ENCODE assay signal across 13 mouse cellular contexts in genomic region chr11:79076484-79076883, GRCm38 (mm10).
A peak's percentile ranks its signal among the peaks of the same experiment; 100 is the strongest.
DNase-seq lines count a peak whose midpoint lies in the region; ATAC-seq lines count a peak whose summit lies in the region.
"Had no signal": no experiment of that assay in that cellular context is flagged by ENCODE, and none has a peak within 500 bp of the region (broad histone marks: within the 10 kb centered on the region; RNA-seq: fewer than 3 reads in every experiment).

No protein-coding gene starts in this region.

- H3K36me3 ChIP-seq in kidney, embryonic 15.5 days: peaks cover 5% of the 10 kb centered on the region; the same call in 1 of the 2 replicates
- no peaks in the 10 kb centered on the region for H3K36me3 ChIP-seq in intestine, embryonic 15.5 days
- H3K36me3 ChIP-seq: midbrain, embryonic 12.5 days had no signal

- H3K27me3 ChIP-seq in kidney, embryonic 15.5 days: no peaks in the 10 kb centered on the region
- no peaks in the 10 kb centered on the region for H3K27me3 ChIP-seq in intestine, embryonic 15.5 days (replicated peaks)
- H3K27me3 ChIP-seq: forebrain, embryonic 13.5 days; midbrain, embryonic 12.5 days had no signal

- intact Hi-C loops in heart, postnatal 14 days (cut with DNase I): no loop called here

- H3K4me2 ChIP-seq in kidney, embryonic 15.5 days: no peak overlapping the region
- H3K4me2 ChIP-seq in intestine, embryonic 15.5 days (replicated peaks): no peak overlapping the region; the same call in 1 of the 2 replicates
- H3K4me2 ChIP-seq: forebrain, embryonic 13.5 days; midbrain, embryonic 12.5 days had no signal

- no peak overlapping the region for H3K27ac ChIP-seq in kidney, embryonic 15.5 days
- no peak overlapping the region for H3K27ac ChIP-seq in intestine, embryonic 15.5 days
- H3K27ac ChIP-seq: forebrain, embryonic 13.5 days; midbrain, embryonic 12.5 days had no signal

- no peak overlapping the region for H3K4me3 ChIP-seq in kidney, embryonic 15.5 days (replicated peaks)
- no peak overlapping the region for H3K4me3 ChIP-seq in intestine, embryonic 15.5 days (replicated peaks)
- H3K4me3 ChIP-seq: forebrain, embryonic 13.5 days; midbrain, embryonic 12.5 days had no signal

- peaks cover 19% of the 10 kb centered on the region for H3K4me1 ChIP-seq in kidney, embryonic 15.5 days
- H3K4me1 ChIP-seq in intestine, embryonic 15.5 days (replicated peaks): peaks cover 11% of the 10 kb centered on the region
- H3K4me1 ChIP-seq: forebrain, embryonic 13.5 days; midbrain, embryonic 12.5 days had no signal

- WGBS in kidney, embryonic 15.5 days: 81% methylated on average over 12 of the region's 12 CpGs
- WGBS in intestine, embryonic 15.5 days: 79% methylated on average over 12 of the region's 12 CpGs

- no peak overlapping the region for H3K9ac ChIP-seq in kidney, embryonic 15.5 days
- H3K9ac ChIP-seq in intestine, embryonic 15.5 days: no peak overlapping the region
- H3K9ac ChIP-seq: forebrain, embryonic 13.5 days; midbrain, embryonic 12.5 days had no signal

- peak; percentile 92 for ATAC-seq in megakaryocyte, adult 5-6 weeks (ENCODE audit: poor library complexity, severe bottlenecking)
- no peak for ATAC-seq in kidney, embryonic 15.5 days (replicated peaks; ENCODE audit: low FRiP score)
- ATAC-seq in intestine, embryonic 15.5 days: no peak
- ATAC-seq: forebrain, embryonic 13.5 days had no signal

- DNase-seq in heart, adult 11 months: peak; percentile 96
- no peak for DNase-seq in heart, postnatal 14 days
- DNase-seq in c-Kit-positive CD71-negative TER-119-negative erythroid progenitor cells, embryonic 14.5 days (ENCODE audit: low read depth): peak; percentile 79
- peak; percentile 77 for DNase-seq in thymus, postnatal 0 days (ENCODE audit: low spot score)
- DNase-seq in adrenal gland, adult 8-10 months: no peak
- DNase-seq: adrenal gland, postnatal 10 days; layer of hippocampus, postnatal 36 days; right cerebral cortex, postnatal 14 days had no signal

- no peaks in the 10 kb centered on the region for H3K9me3 ChIP-seq in kidney, embryonic 15.5 days (replicated peaks)
- H3K9me3 ChIP-seq in intestine, embryonic 15.5 days: no peaks in the 10 kb centered on the region
- H3K9me3 ChIP-seq: forebrain, embryonic 13.5 days; midbrain, embryonic 12.5 days had no signal

Comparison
In these comparisons a context has a peak if more than half of its experiments do, and no peak if none do; other contexts are left out.
1. DNase-seq: peak in heart, adult 11 months (single experiment), c-Kit-positive CD71-negative TER-119-negative erythroid progenitor cells, embryonic 14.5 days (single experiment) and thymus, postnatal 0 days (single experiment); none in heart, postnatal 14 days (0 of 2) and adrenal gland, adult 8-10 months (single experiment).